Mouse (Mus musculus) embryonic facial prominence, embryonic 13.5 days (tissue): Measurements from ENCODE around the gene D430042O09Rik. TPM values are rescaled to one million over a fixed set of nuclear protein-coding genes. Genes with fewer than 3 reads are reported as not detected.

Experiments
- ATAC-seq: fragments of 200-750 bp; cut with Nextera tagmentation; 2 replicates; pipeline ENCODE4 v1.8.0; 2017; ENCODE audit warnings: low read depth; ENCODE audit not compliant: insufficient number of reproducible peaks, insufficient read depth, low FRiP score, low TSS enrichment
- H3K27ac ChIP-seq: fragments of 300-500 bp; sonication (generic); 2 replicates; pipeline ENCODE4 v1.5.1; 2015; ENCODE audit warnings: moderate library complexity, mild to moderate bottlenecking, inconsistent platforms
- H3K27me3 ChIP-seq: fragments of 300-500 bp; sonication (generic); 2 replicates; pipeline ENCODE4 v1.6.1; 2015; ENCODE audit warnings: mild to moderate bottlenecking, inconsistent platforms
- H3K36me3 ChIP-seq: fragments of 300-500 bp; sonication (generic); 2 replicates; pipeline ENCODE4 v1.6.1; 2015; ENCODE audit warnings: mild to moderate bottlenecking, inconsistent platforms
- H3K4me1 ChIP-seq: fragments of 300-500 bp; sonication (generic); 2 replicates; pipeline ENCODE4 v1.6.1; 2015; ENCODE audit warnings: inconsistent platforms
- H3K4me2 ChIP-seq: fragments of 300-500 bp; sonication (generic); 2 replicates; pipeline ENCODE4 v1.6.1; 2015; ENCODE audit warnings: moderate library complexity, mild to moderate bottlenecking, inconsistent platforms
- H3K4me3 ChIP-seq: fragments of 300-500 bp; sonication (generic); 2 replicates; pipeline ENCODE4 v1.5.1; 2015; ENCODE audit warnings: mild to moderate bottlenecking, inconsistent platforms
- H3K9ac ChIP-seq: fragments of 300-500 bp; sonication (generic); 2 replicates; pipeline ENCODE4 v1.6.1; 2015; ENCODE audit warnings: mild to moderate bottlenecking, inconsistent platforms
- H3K9me3 ChIP-seq: fragments of 300-500 bp; sonication (generic); 2 replicates; pipeline ENCODE4 v1.6.1; 2016; ENCODE audit warnings: inconsistent platforms
- WGBS: fragments of 180-500 bp; shearing (Covaris S2); methylation state at CpG from one replicate; pipeline ENCODE4 v1.1.7; 2015; ENCODE audit warnings: mixed read lengths; 5-methylcytosine and 5-hydroxymethylcytosine counted together
- polyA plus RNA-seq: library from polyadenylated mRNA; unstranded; fragments of >200 nt; fragmentation: Nextera tagmentation; extraction: Ambion mirVana; gene quantifications from 2 replicates; pipeline ENCODE4 v1.2.1, GENCODE M21; 2015

Gene D430042O09Rik
- polyA plus RNA-seq: 9.8 and 9.9 TPM in 2 replicates

DNA sequence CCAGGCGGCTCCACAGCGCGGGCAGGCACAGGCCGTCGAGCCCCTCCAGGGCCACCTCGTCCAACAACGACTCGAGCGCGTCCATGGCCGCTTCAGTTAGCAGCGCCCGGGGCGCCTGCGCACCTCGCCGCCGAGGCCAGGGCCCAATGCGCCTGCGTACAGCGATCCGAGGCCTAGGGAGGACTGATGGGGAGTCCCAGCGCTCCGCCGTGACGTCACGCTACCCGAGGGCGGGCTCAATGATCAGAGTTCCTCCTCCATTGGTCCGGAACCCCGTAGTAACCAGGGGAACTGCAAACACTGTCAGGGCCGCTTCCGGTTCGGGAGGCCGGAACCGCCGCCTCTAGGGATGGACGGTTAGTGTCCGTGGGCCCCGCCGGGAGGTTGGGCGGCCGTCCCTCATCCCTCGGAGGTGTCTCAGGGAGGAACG, at the start of gene D430042O09Rik, which contains the start of gene Gtf3c1:
Gene D430042O09Rik (plus strand): TSS at position 296 of the 430 bp plus-strand sequence.
Gene Gtf3c1 (minus strand): TSS at position 188 of the 430 bp plus-strand sequence.
- Histone ChIP-seq H3K27me3 (no peaks in the 10 kb centered on the region), H3K9me3 (no peaks in the 10 kb centered on the region), H3K27ac (peak within 1 kb of the TSS; percentile 92), H3K4me3 (peak within 1 kb of the TSS; percentile 92), H3K4me1 (peaks cover 37% of the 10 kb centered on the region), H3K4me2 (peak within 1 kb of the TSS; percentile 81), H3K9ac (peak within 1 kb of the TSS; percentile 97), H3K36me3 (peaks cover 20% of the 10 kb centered on the region)
- WGBS: under 1% methylated on average over 45 of the region's 45 CpGs
- peak; percentile 98 for ATAC-seq

GRCm38 (mm10) chr7:125663654-125664053, 44.0 kb upstream of the D430042O09Rik start:
- H3K27me3 ChIP-seq: no peaks in the 10 kb centered on the region
- H3K9me3 ChIP-seq: no peaks in the 10 kb centered on the region
- H3K36me3 ChIP-seq: peaks cover 98% of the 10 kb centered on the region
- H3K27ac ChIP-seq: no peak overlapping the region
- WGBS: 80% methylated on average over 3 of the region's 3 CpGs
- H3K9ac ChIP-seq: no peak overlapping the region
- H3K4me3 ChIP-seq: no peak overlapping the region
- no peaks in the 10 kb centered on the region for H3K4me1 ChIP-seq
- H3K4me2 ChIP-seq: no peak overlapping the region
- ATAC-seq: no peak

DNA sequence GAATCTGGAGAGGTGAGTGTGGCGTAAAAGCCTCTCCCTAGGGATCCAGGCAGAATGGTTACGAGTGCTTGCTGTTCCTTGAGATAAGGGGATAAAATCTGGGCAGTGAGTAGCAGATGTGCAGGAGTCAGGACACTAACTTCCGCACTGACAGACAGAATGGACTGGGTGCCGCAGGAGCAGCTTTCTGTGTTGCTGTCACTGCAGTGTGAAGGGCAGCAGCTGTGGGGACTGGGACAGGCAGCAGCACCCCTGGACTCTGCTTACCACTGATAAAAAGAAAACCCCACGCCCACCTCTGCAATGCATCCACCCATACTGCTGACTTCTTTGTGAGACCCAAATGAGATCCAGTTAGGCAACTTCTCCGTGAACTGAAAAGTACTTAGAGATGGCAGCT, 36.8 kb upstream of the D430042O09Rik start:
- Histone ChIP-seq H3K4me2 (no peak overlapping the region), H3K36me3 (peaks cover 100% of the 10 kb centered on the region), H3K4me3 (no peak overlapping the region), H3K27me3 (no peaks in the 10 kb centered on the region), H3K9me3 (no peaks in the 10 kb centered on the region), H3K27ac (no peak overlapping the region), H3K9ac (no peak overlapping the region), H3K4me1 (no peaks in the 10 kb centered on the region)
- WGBS: 89% methylated on average over 6 of the region's 6 CpGs
- no peak for ATAC-seq

DNA sequence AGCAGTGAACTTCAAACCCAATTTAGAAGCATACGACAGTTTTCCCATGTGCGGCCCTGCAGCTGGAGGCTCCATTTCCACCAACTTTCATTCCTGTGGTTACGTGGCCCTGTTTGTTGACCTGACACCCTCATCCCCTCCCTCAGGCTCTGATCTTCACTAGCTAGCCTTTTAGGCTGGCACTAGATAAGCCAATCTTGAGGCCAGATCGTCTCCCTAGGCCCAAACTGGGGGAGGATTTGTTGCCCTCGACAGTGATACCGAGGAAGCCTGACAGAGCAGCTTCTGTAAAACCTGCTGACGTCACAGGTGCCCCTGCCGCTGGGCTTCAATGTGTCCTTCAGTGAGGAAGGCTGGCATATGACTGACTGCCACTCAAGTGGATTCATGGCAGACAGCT, 36.3 kb upstream of the D430042O09Rik start:
- ATAC-seq: no peak
- Histone ChIP-seq H3K4me3 (no peak overlapping the region), H3K9ac (no peak overlapping the region), H3K27me3 (no peaks in the 10 kb centered on the region), H3K36me3 (peaks cover 100% of the 10 kb centered on the region), H3K9me3 (no peaks in the 10 kb centered on the region), H3K27ac (no peak overlapping the region), H3K4me1 (no peaks in the 10 kb centered on the region), H3K4me2 (no peak overlapping the region)
- 86% methylated on average over 8 of the region's 8 CpGs for WGBS

DNA sequence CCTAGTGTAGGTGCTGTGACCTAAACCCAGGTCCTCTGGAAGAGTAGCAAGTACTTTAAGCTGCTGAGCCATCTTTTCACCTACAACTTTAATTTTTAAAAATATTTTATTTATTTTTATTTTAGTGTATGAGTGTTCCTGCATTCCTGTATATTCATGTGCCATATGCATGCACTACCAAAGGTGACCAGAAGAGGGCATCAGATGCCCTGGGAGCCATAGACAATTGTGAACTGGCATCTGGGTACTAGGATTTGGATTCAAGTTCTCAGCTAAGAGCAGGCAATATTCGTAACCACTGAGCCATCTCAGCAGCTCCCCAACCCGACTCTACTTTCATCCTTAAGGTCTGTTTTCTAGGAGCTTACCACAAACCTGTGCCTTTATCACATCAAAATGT, 32.8 kb upstream of the D430042O09Rik start:
- Histone ChIP-seq H3K9ac (no peak overlapping the region), H3K4me2 (no peak overlapping the region), H3K4me3 (no peak overlapping the region), H3K27ac (no peak overlapping the region), H3K27me3 (no peaks in the 10 kb centered on the region), H3K36me3 (peaks cover 100% of the 10 kb centered on the region), H3K9me3 (no peaks in the 10 kb centered on the region), H3K4me1 (no peaks in the 10 kb centered on the region)
- 86% methylated on average over 2 of the region's 2 CpGs for WGBS
- no peak for ATAC-seq

DNA sequence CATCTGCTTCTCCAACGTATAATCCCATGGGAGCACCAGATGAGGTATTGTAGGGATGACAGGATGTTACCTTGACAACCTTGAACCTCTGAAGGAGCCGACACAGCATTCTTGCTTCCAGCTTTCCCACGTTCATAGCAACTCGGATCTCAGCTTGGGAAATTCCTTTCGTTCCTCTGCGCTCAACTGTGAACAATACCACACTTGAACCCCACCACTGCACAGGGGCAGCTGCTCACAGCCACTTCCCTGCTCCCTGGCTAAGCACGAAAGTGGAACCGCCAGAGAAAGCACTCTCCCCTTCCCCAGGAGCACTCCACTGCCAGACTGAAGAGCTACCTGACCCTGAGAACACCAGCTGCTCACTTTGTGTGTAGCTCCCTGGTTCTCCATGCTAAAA, 28.9 kb upstream of the D430042O09Rik start:
- H3K27me3 ChIP-seq: no peaks in the 10 kb centered on the region
- ATAC-seq: no peak
- H3K9ac ChIP-seq: no peak overlapping the region
- WGBS: 89% methylated on average over 8 of the region's 8 CpGs
- H3K9me3 ChIP-seq: no peaks in the 10 kb centered on the region
- no peaks in the 10 kb centered on the region for H3K4me1 ChIP-seq
- H3K27ac ChIP-seq: no peak overlapping the region
- no peak overlapping the region for H3K4me3 ChIP-seq
- H3K4me2 ChIP-seq: no peak overlapping the region
- peaks cover 91% of the 10 kb centered on the region for H3K36me3 ChIP-seq

DNA sequence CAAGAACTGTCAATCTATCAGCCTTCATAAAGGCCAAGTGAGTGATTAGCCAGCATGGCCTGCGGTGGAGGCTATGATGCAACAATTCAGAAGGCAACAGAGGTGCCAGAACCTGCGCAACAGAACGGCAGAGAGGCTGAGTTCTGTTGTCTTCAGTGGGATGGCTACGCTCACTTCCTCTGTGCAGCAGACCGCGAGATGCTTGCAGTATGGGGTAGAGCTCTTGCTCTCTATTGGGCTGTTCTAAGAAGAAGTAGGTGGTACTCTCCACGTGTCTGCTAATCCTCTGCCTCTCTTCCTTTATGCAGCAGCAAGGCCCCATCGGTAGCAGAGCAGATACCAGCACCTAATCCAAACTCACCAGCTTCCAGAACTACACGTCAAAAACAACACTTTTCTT, 27.8 kb upstream of the D430042O09Rik start:
- no peak for ATAC-seq

GRCm38 (mm10) chr7:125690516-125690915, 17.2 kb upstream of the D430042O09Rik start:
- Histone ChIP-seq H3K9me3 (no peaks in the 10 kb centered on the region), H3K4me2 (no peak overlapping the region), H3K4me1 (no peaks in the 10 kb centered on the region), H3K9ac (no peak overlapping the region), H3K27me3 (no peaks in the 10 kb centered on the region), H3K4me3 (no peak overlapping the region), H3K36me3 (peaks cover 83% of the 10 kb centered on the region), H3K27ac (no peak overlapping the region)
- WGBS: 93% methylated on average over 4 of the region's 4 CpGs
- no peak for ATAC-seq

More for the DNA sequence above, 27.8 kb upstream of the D430042O09Rik start:
- Histone ChIP-seq H3K27me3 (no peaks in the 10 kb centered on the region), H3K4me1 (no peaks in the 10 kb centered on the region), H3K36me3 (peaks cover 82% of the 10 kb centered on the region), H3K9ac (no peak overlapping the region), H3K9me3 (no peaks in the 10 kb centered on the region), H3K4me2 (no peak overlapping the region), H3K27ac (no peak overlapping the region), H3K4me3 (no peak overlapping the region)
- 85% methylated on average over 9 of the region's 9 CpGs for WGBS

DNA sequence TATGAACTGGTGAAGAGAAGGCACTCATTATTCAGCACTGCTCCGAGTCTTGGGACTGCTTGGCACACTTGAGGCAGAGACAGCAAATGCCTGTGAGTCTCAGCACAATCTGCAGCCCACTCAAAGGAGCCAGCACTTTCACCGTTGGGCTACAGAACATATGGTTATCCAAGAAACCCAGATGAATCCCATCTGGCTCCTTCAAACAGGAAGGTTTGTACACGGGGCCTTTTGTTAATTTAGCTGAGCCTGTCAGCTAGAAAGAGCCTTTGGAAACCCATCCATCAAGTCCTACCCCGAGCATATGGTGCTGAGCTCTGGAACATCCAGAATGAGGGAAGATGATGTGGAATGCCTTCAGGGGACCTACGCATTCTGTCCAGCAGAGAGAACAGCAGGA, 13.6 kb upstream of the D430042O09Rik start:
- Histone ChIP-seq H3K27me3 (no peaks in the 10 kb centered on the region), H3K4me3 (no peak overlapping the region), H3K4me1 (no peaks in the 10 kb centered on the region), H3K27ac (no peak overlapping the region), H3K36me3 (peaks cover 99% of the 10 kb centered on the region), H3K9ac (no peak overlapping the region), H3K9me3 (peaks cover 8% of the 10 kb centered on the region), H3K4me2 (no peak overlapping the region)
- ATAC-seq: no peak
- WGBS: 55% methylated on average over 5 of the region's 5 CpGs

- no peak overlapping the region for H3K27ac ChIP-seq
- H3K9ac ChIP-seq: no peak overlapping the region
- WGBS: 86% methylated on average over 1 of the region's 1 CpGs
- peaks cover 15% of the 10 kb centered on the region for H3K9me3 ChIP-seq
- ATAC-seq: no peak
- no peaks in the 10 kb centered on the region for H3K27me3 ChIP-seq
- H3K4me2 ChIP-seq: no peak overlapping the region
- peaks cover 27% of the 10 kb centered on the region for H3K4me1 ChIP-seq
- peaks cover 65% of the 10 kb centered on the region for H3K36me3 ChIP-seq
- no peak overlapping the region for H3K4me3 ChIP-seq
These were observed 4.9 kb upstream of the D430042O09Rik start for GRCm38 (mm10) chr7:125702791-125703190.

GRCm38 (mm10) chr7:125707186-125707585, 502 bp upstream of the D430042O09Rik start:
- Histone ChIP-seq H3K9ac (peak overlapping the region; percentile 97), H3K9me3 (no peaks in the 10 kb centered on the region)
- ATAC-seq: peak; percentile 85

GRCm38 (mm10) chr7:125708100-125708499, 412 bp downstream of the D430042O09Rik start:
- ATAC-seq: no peak
- Histone ChIP-seq H3K36me3 (peaks cover 15% of the 10 kb centered on the region), H3K9ac (peak overlapping the region; percentile 97), H3K9me3 (no peaks in the 10 kb centered on the region), H3K4me1 (peaks cover 37% of the 10 kb centered on the region), H3K4me3 (peak overlapping the region; percentile 92), H3K27ac (peak overlapping the region; percentile 24; the same call in 1 of the 2 replicates), H3K27me3 (no peaks in the 10 kb centered on the region), H3K4me2 (peak overlapping the region; percentile 81)
- 2% methylated on average over 15 of the region's 15 CpGs for WGBS

More at GRCm38 (mm10) chr7:125707186-125707585, 502 bp upstream of the D430042O09Rik start:
- Histone ChIP-seq H3K4me1 (peaks cover 37% of the 10 kb centered on the region), H3K36me3 (peaks cover 24% of the 10 kb centered on the region), H3K4me3 (peak overlapping the region; percentile 92), H3K27me3 (no peaks in the 10 kb centered on the region), H3K4me2 (peak overlapping the region; percentile 81), H3K27ac (peak overlapping the region; percentile 92)
- under 1% methylated on average over 24 of the region's 24 CpGs for WGBS
